Comparison of ENCODE assay signal across 13 mouse cellular contexts in the genomic region with DNA sequence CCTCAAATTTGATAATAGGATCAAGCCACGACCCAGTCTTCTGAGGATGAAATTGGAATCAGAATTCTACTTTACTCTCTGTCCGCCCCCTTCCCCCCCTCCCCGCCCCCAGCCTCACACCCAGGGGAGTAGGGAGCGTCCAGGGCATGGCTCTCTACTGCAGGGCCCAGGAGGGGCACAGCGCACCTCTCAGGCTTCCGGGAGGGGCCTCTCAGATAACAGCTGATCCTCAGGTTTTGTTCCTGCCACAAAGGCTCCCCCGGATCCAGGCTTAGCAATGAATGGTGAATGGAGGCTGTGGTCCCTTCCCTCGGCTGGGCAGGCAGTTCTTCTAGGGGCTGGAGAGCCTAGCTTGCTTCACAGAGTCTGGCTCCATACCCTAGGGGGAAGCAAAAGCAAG. TPM values are rescaled to one million over a fixed set of nuclear protein-coding genes. Genes with fewer than 3 reads are reported as not detected.
"Had no signal": no experiment of that assay in that cellular context is flagged by ENCODE, and none has a peak within 500 bp of the region (broad histone marks: within the 10 kb centered on the region; RNA-seq: fewer than 3 reads in every experiment).

No protein-coding gene starts in this region.

- H3K4me3 ChIP-seq: left cerebral cortex, adult 2 months; limb, embryonic 10.5 days; midbrain, embryonic 12.5 days; myocyte; neural tube, embryonic 15.5 days had no signal

- DNase-seq: kidney, adult 18-20 months; kidney, postnatal 10 days; lung, postnatal 4 days; right cerebral cortex, adult 18-20 months; right cerebral cortex, postnatal 25 days; thymus, postnatal 4 days had no signal

- H3K9me3 ChIP-seq: limb, embryonic 10.5 days; midbrain, embryonic 12.5 days; neural tube, embryonic 15.5 days had no signal

- H3K9ac ChIP-seq: midbrain, embryonic 12.5 days; neural tube, embryonic 15.5 days had no signal

- H3K4me2 ChIP-seq: liver, embryonic 11.5 days; midbrain, embryonic 12.5 days; neural tube, embryonic 15.5 days had no signal

- H3K27ac ChIP-seq: left cerebral cortex, adult 2 months; limb, embryonic 10.5 days; midbrain, embryonic 12.5 days; neural tube, embryonic 15.5 days had no signal

- H3K36me3 ChIP-seq: limb, embryonic 10.5 days; midbrain, embryonic 12.5 days; neural tube, embryonic 15.5 days had no signal

RNA-seq across cellular contexts. Expression of gene Arhgef19, which starts 45.8 kb away (rescaled TPM):
- total RNA-seq: megakaryocyte, adult 5-6 weeks had no signal
